Mouse (Mus musculus): ENCODE data around the gene Calr3. TPM values are rescaled to one million over a fixed set of nuclear protein-coding genes. Genes with fewer than 3 reads are reported as not detected.

Gene Calr3
- total and polyA plus RNA-seq, 3 experiments: 0.08 to 3.6 (median 0.87) TPM

GRCm38 (mm10) chr8:72445071-72445470, 1.4 kb upstream of the Calr3 start:
- TF ChIP-seq TAL1 (conservative IDR thresholded peaks at IDR 0.05; ENCODE audit: low read depth, low read length) (no peak), GATA1 (IDR thresholded peaks at IDR 0.05; ENCODE audit: borderline replicate concordance, low read length) (no peak), CTCF (IDR thresholded peaks at IDR 0.05; ENCODE audit: low read depth, low read length) (no peak), POLR2AphosphoS5 (IDR thresholded peaks at IDR 0.05; ENCODE audit: insufficient replicate concordance, low read depth, low read length) (no peak), GATA2 (IDR thresholded peaks at IDR 0.05; ENCODE audit: borderline replicate concordance, low read depth, low read length) (no peak)
- Histone ChIP-seq H3K36me3 (replicated peaks) (peaks cover 45% of the 10 kb centered on the region), H3K9me3 (replicated peaks) (no peaks in the 10 kb centered on the region), H3K4me3 (ENCODE audit: low read depth, low read length) (peak overlapping the region; percentile 55; the same call in 1 of the 2 replicates), H3K4me1 (ENCODE audit: insufficient read depth, low read depth, low read length) (peaks cover 43% of the 10 kb centered on the region), H3K27me3 (ENCODE audit: insufficient read depth, low read length) (0 out of 2 replicates have a peak, but pooled peaks cover 3% of the 10 kb centered on the region)
- DNase-seq (ENCODE audit: low spot score): no peak
- no peak for ATAC-seq (ENCODE audit: extremely low read depth, insufficient number of reproducible peaks, low FRiP score, poor library complexity, severe bottlenecking)

GRCm38 (mm10) chr8:72443994-72444350, 302 bp upstream of the Calr3 start:
- H3K36me3 ChIP-seq (replicated peaks): peaks cover 34% of the 10 kb centered on the region
- H3K4me3 ChIP-seq (ENCODE audit: low read depth, low read length): peak overlapping the region; percentile 74
- H3K9me3 ChIP-seq (replicated peaks): no peaks in the 10 kb centered on the region
- peaks cover 43% of the 10 kb centered on the region for H3K4me1 ChIP-seq (ENCODE audit: insufficient read depth, low read depth, low read length)
- H3K27me3 ChIP-seq (ENCODE audit: insufficient read depth, low read length): 0 out of 2 replicates have a peak, but pooled peaks cover 3% of the 10 kb centered on the region
- DNase-seq (ENCODE audit: low spot score) (no peak), ATAC-seq (ENCODE audit: extremely low read depth, insufficient number of reproducible peaks, low FRiP score, poor library complexity, severe bottlenecking) (peak; percentile 18; the same call in 1 of the 2 replicates)
- TF ChIP-seq GATA2 (IDR thresholded peaks at IDR 0.05; ENCODE audit: borderline replicate concordance, low read depth, low read length): no peak
- TF ChIP-seq POLR2AphosphoS5 (IDR thresholded peaks at IDR 0.05; ENCODE audit: insufficient replicate concordance, low read depth, low read length): no peak
- no peak for TF ChIP-seq GATA1 (IDR thresholded peaks at IDR 0.05; ENCODE audit: borderline replicate concordance, low read length)
- TF ChIP-seq TAL1 (conservative IDR thresholded peaks at IDR 0.05; ENCODE audit: low read depth, low read length): no peak
- TF ChIP-seq CTCF (IDR thresholded peaks at IDR 0.05; ENCODE audit: low read depth, low read length): no peak

- Histone ChIP-seq H3K4me1 (ENCODE audit: insufficient read depth, low read depth, low read length) (peaks cover 13% of the 10 kb centered on the region), H3K9me3 (replicated peaks) (no peaks in the 10 kb centered on the region), H3K4me3 (ENCODE audit: low read depth, low read length) (no peak overlapping the region), H3K27me3 (ENCODE audit: insufficient read depth, low read length) (peaks cover 3% of the 10 kb centered on the region; the same call in 1 of the 2 replicates), H3K36me3 (replicated peaks) (no peaks in the 10 kb centered on the region)
- no peak for DNase-seq (ENCODE audit: low spot score)
- TF ChIP-seq TAL1 (conservative IDR thresholded peaks at IDR 0.05; ENCODE audit: low read depth, low read length) (no peak), CTCF (IDR thresholded peaks at IDR 0.05; ENCODE audit: low read depth, low read length) (no peak), POLR2AphosphoS5 (IDR thresholded peaks at IDR 0.05; ENCODE audit: insufficient replicate concordance, low read depth, low read length) (no peak), GATA1 (IDR thresholded peaks at IDR 0.05; ENCODE audit: borderline replicate concordance, low read length) (no peak), GATA2 (IDR thresholded peaks at IDR 0.05; ENCODE audit: borderline replicate concordance, low read depth, low read length) (no peak)
- ATAC-seq (ENCODE audit: extremely low read depth, insufficient number of reproducible peaks, low FRiP score, poor library complexity, severe bottlenecking): no peak
Measured at GRCm38 (mm10) chr8:72438248-72439015, 5.2 kb downstream of the Calr3 start.

- no peak for DNase-seq (ENCODE audit: low spot score)
- Histone ChIP-seq H3K36me3 (replicated peaks) (no peaks in the 10 kb centered on the region), H3K27me3 (ENCODE audit: insufficient read depth, low read length) (peaks cover 2% of the 10 kb centered on the region), H3K4me1 (ENCODE audit: insufficient read depth, low read depth, low read length) (peaks cover 4% of the 10 kb centered on the region; the same call in 1 of the 2 replicates), H3K9me3 (replicated peaks) (no peaks in the 10 kb centered on the region), H3K4me3 (ENCODE audit: low read depth, low read length) (no peak overlapping the region)
- ATAC-seq (ENCODE audit: extremely low read depth, insufficient number of reproducible peaks, low FRiP score, poor library complexity, severe bottlenecking): no peak
- TF ChIP-seq TAL1 (conservative IDR thresholded peaks at IDR 0.05; ENCODE audit: low read depth, low read length) (no peak), GATA1 (IDR thresholded peaks at IDR 0.05; ENCODE audit: borderline replicate concordance, low read length) (no peak), POLR2AphosphoS5 (IDR thresholded peaks at IDR 0.05; ENCODE audit: insufficient replicate concordance, low read depth, low read length) (no peak), CTCF (IDR thresholded peaks at IDR 0.05; ENCODE audit: low read depth, low read length) (no peak), GATA2 (IDR thresholded peaks at IDR 0.05; ENCODE audit: borderline replicate concordance, low read depth, low read length) (no peak)
Measured at GRCm38 (mm10) chr8:72434952-72435351, 8.7 kb downstream of the Calr3 start.

GRCm38 (mm10) chr8:72429676-72430075, 14.0 kb downstream of the Calr3 start:
- no peak for DNase-seq (ENCODE audit: low spot score)
- H3K4me3 ChIP-seq (ENCODE audit: low read depth, low read length): no peak overlapping the region
- H3K9me3 ChIP-seq (replicated peaks): no peaks in the 10 kb centered on the region
- no peaks in the 10 kb centered on the region for H3K36me3 ChIP-seq (replicated peaks)
- no peak for ATAC-seq (ENCODE audit: extremely low read depth, insufficient number of reproducible peaks, low FRiP score, poor library complexity, severe bottlenecking)
- TF ChIP-seq CTCF (IDR thresholded peaks at IDR 0.05; ENCODE audit: low read depth, low read length) (peak; percentile 28; the same call in 1 of the 2 replicates), TAL1 (conservative IDR thresholded peaks at IDR 0.05; ENCODE audit: low read depth, low read length) (no peak)
- peaks cover 2% of the 10 kb centered on the region; the same call in 1 of the 2 replicates for H3K27me3 ChIP-seq (ENCODE audit: insufficient read depth, low read length)
- H3K4me1 ChIP-seq (ENCODE audit: insufficient read depth, low read depth, low read length): no peaks in the 10 kb centered on the region

GRCm38 (mm10) chr8:72422926-72423325, 20.7 kb downstream of the Calr3 start:
- no peak for ATAC-seq (ENCODE audit: extremely low read depth, insufficient number of reproducible peaks, low FRiP score, poor library complexity, severe bottlenecking)
- TF ChIP-seq CTCF (IDR thresholded peaks at IDR 0.05; ENCODE audit: low read depth, low read length): no peak
- no peak for TF ChIP-seq TAL1 (conservative IDR thresholded peaks at IDR 0.05; ENCODE audit: low read depth, low read length)
- TF ChIP-seq GATA1 (IDR thresholded peaks at IDR 0.05; ENCODE audit: borderline replicate concordance, low read length): no peak
- no peak for TF ChIP-seq GATA2 (IDR thresholded peaks at IDR 0.05; ENCODE audit: borderline replicate concordance, low read depth, low read length)
- no peak for TF ChIP-seq POLR2AphosphoS5 (IDR thresholded peaks at IDR 0.05; ENCODE audit: insufficient replicate concordance, low read depth, low read length)
- H3K36me3 ChIP-seq (replicated peaks): peaks cover 19% of the 10 kb centered on the region
- H3K9me3 ChIP-seq (replicated peaks): no peaks in the 10 kb centered on the region
- DNase-seq (ENCODE audit: low spot score): no peak
- peaks cover 35% of the 10 kb centered on the region for H3K4me1 ChIP-seq (ENCODE audit: insufficient read depth, low read depth, low read length)
- H3K27me3 ChIP-seq (ENCODE audit: insufficient read depth, low read length): no peaks in the 10 kb centered on the region
- H3K4me3 ChIP-seq (ENCODE audit: low read depth, low read length): no peak overlapping the region

Measured in G1E (cell line).